Mouse (Mus musculus) limb, embryonic 10.5 days (tissue): ENCODE measurements around the gene Cxcr4. TPM values are rescaled to one million over a fixed set of nuclear protein-coding genes. Genes with fewer than 3 reads are reported as not detected.
A peak's percentile ranks its signal among the peaks of the same experiment; 100 is the strongest.
"Not testable (repeated sequence)": the region's sequence is repeated elsewhere in the genome, so short reads cannot be mapped to it uniquely, and the experiment has no call there.

Source experiments
- DNase-seq: peaks from one replicate; pipeline ENCODE4 v3.0.0-alpha.2; 2017; ENCODE audit warnings: low spot score
- H3K27ac ChIP-seq: fragments of 300-500 bp; sonication (generic); 2 replicates; pipeline ENCODE4 v1.5.1; 2016; ENCODE audit warnings: mild to moderate bottlenecking
- H3K27me3 ChIP-seq: fragments of 300-500 bp; sonication (generic); 2 replicates; pipeline ENCODE4 v1.6.1; 2016; ENCODE audit warnings: low read depth, mild to moderate bottlenecking; ENCODE audit not compliant: poor library complexity, severe bottlenecking
- H3K36me3 ChIP-seq: fragments of 300-500 bp; sonication (generic); 2 replicates; pipeline ENCODE4 v1.6.1; 2016; ENCODE audit warnings: mild to moderate bottlenecking, moderate library complexity
- H3K4me1 ChIP-seq: fragments of 300-500 bp; sonication (generic); 2 replicates; pipeline ENCODE4 v1.6.1; 2016
- H3K4me3 ChIP-seq: fragments of 300-500 bp; sonication (generic); 2 replicates; pipeline ENCODE4 v1.5.1; 2016; ENCODE audit warnings: mild to moderate bottlenecking, moderate library complexity
- H3K9me3 ChIP-seq: fragments of 300-500 bp; sonication (generic); replicated peaks from 2 replicates; pipeline ENCODE4 v1.6.1; 2016; ENCODE audit warnings: mild to moderate bottlenecking
- WGBS: fragments of 180-500 bp; shearing (Covaris S2); methylation state at CpG from one replicate; pipeline ENCODE4 v1.1.7; 2016; 5-methylcytosine and 5-hydroxymethylcytosine counted together
- polyA plus RNA-seq: library from polyadenylated mRNA; unstranded; fragments of >200 nt; fragmentation: Nextera tagmentation; extraction: Ambion mirVana; gene quantifications from 2 replicates; pipeline ENCODE4 v1.2.1, GENCODE M21; 2016

Gene Cxcr4
- polyA plus RNA-seq, 1 experiment from 2014 or later = 1.8 TPM

- peak overlapping the region; percentile 58 for H3K4me3 ChIP-seq
- H3K4me1 ChIP-seq = peaks cover 55% of the 10 kb centered on the region
- H3K9me3 ChIP-seq = no peaks in the 10 kb centered on the region
- no peaks in the 10 kb centered on the region for H3K36me3 ChIP-seq
- peak; percentile 58 for DNase-seq
- H3K27me3 ChIP-seq = peaks cover 65% of the 10 kb centered on the region
- WGBS = 0% methylated on average over 24 of the region's 24 CpGs
- H3K27ac ChIP-seq = peak overlapping the region; percentile 32; the same call in 1 of the 2 replicates
These were observed 938 bp upstream of the Cxcr4 start for GRCm38 (mm10) chr1:128592961-128593501.

GRCm38 (mm10) chr1:128591721-128592210 is 327 bp downstream of the Cxcr4 start:
- Histone ChIP-seq H3K27ac (peak overlapping the region; percentile 50), H3K36me3 (no peaks in the 10 kb centered on the region), H3K4me1 (peaks cover 48% of the 10 kb centered on the region), H3K27me3 (peaks cover 65% of the 10 kb centered on the region), H3K9me3 (no peaks in the 10 kb centered on the region), H3K4me3 (peak overlapping the region; percentile 58)
- peak; percentile 67 for DNase-seq
- under 1% methylated on average over 20 of the region's 20 CpGs for WGBS

- DNase-seq = peak; percentile 66
- WGBS = under 1% methylated on average over 63 of the region's 63 CpGs
- Histone ChIP-seq H3K4me1 (peaks cover 42% of the 10 kb centered on the region), H3K27me3 (peaks cover 65% of the 10 kb centered on the region), H3K4me3 (peak overlapping the region; percentile 58), H3K36me3 (no peaks in the 10 kb centered on the region), H3K9me3 (no peaks in the 10 kb centered on the region), H3K27ac (peak overlapping the region; percentile 58)
These were observed 1.0 kb downstream of the Cxcr4 start for GRCm38 (mm10) chr1:128590816-128591720.

GRCm38 (mm10) chr1:128590011-128590410 is 2.1 kb downstream of the Cxcr4 start:
- H3K4me1 ChIP-seq = peaks cover 32% of the 10 kb centered on the region

GRCm38 (mm10) chr1:128589488-128589887 is 2.6 kb downstream of the Cxcr4 start:
- H3K27me3 ChIP-seq = peaks cover 49% of the 10 kb centered on the region
- H3K4me3 ChIP-seq = no peak overlapping the region
- no peak overlapping the region for H3K27ac ChIP-seq
- no peaks in the 10 kb centered on the region for H3K36me3 ChIP-seq
- no peak for DNase-seq
- 92% methylated on average over 9 of the region's 9 CpGs for WGBS
- H3K9me3 ChIP-seq = no peaks in the 10 kb centered on the region
- peaks cover 28% of the 10 kb centered on the region for H3K4me1 ChIP-seq

More at GRCm38 (mm10) chr1:128590011-128590410, 2.1 kb downstream of the Cxcr4 start:
- Histone ChIP-seq H3K27me3 (peaks cover 54% of the 10 kb centered on the region), H3K36me3 (no peaks in the 10 kb centered on the region), H3K27ac (no peak overlapping the region), H3K4me3 (0 out of 2 replicates have a peak overlapping the region, but pooled peaks have one; percentile 4), H3K9me3 (no peaks in the 10 kb centered on the region)
- WGBS = 8% methylated on average over 6 of the region's 6 CpGs
- no peak for DNase-seq

- peaks cover 38% of the 10 kb centered on the region for H3K27me3 ChIP-seq
- no peak overlapping the region for H3K27ac ChIP-seq
- no peak overlapping the region for H3K4me3 ChIP-seq
- no peaks in the 10 kb centered on the region for H3K36me3 ChIP-seq
- peaks cover 24% of the 10 kb centered on the region for H3K4me1 ChIP-seq
- DNase-seq = no peak
- WGBS = 93% methylated on average over 2 of the region's 2 CpGs
- H3K9me3 ChIP-seq = no peaks in the 10 kb centered on the region
These were observed 3.8 kb downstream of the Cxcr4 start for GRCm38 (mm10) chr1:128588337-128588736.

- peaks cover 34% of the 10 kb centered on the region for H3K27me3 ChIP-seq
- peaks cover 15% of the 10 kb centered on the region for H3K4me1 ChIP-seq
- H3K27ac ChIP-seq = no peak overlapping the region
These were observed 4.9 kb downstream of the Cxcr4 start for GRCm38 (mm10) chr1:128586928-128587780.

GRCm38 (mm10) chr1:128586162-128586927 is 5.7 kb downstream of the Cxcr4 start:
- peaks cover 27% of the 10 kb centered on the region for H3K27me3 ChIP-seq
- H3K27ac ChIP-seq = no peak overlapping the region
- H3K9me3 ChIP-seq = no peaks in the 10 kb centered on the region
- 79% methylated on average over 8 of the region's 8 CpGs for WGBS
- no peak for DNase-seq
- H3K4me1 ChIP-seq = peaks cover 7% of the 10 kb centered on the region
- no peak overlapping the region for H3K4me3 ChIP-seq
- no peaks in the 10 kb centered on the region for H3K36me3 ChIP-seq

More at GRCm38 (mm10) chr1:128586928-128587780, 4.9 kb downstream of the Cxcr4 start:
- H3K36me3 ChIP-seq = no peaks in the 10 kb centered on the region
- WGBS = 75% methylated on average over 8 of the region's 8 CpGs
- no peaks in the 10 kb centered on the region for H3K9me3 ChIP-seq
- H3K4me3 ChIP-seq = no peak overlapping the region
- no peak for DNase-seq

GRCm38 (mm10) chr1:128585396-128586161 is 6.5 kb downstream of the Cxcr4 start:
- no peaks in the 10 kb centered on the region for H3K9me3 ChIP-seq
- H3K4me3 ChIP-seq = no peak overlapping the region
- no peak for DNase-seq
- no peaks in the 10 kb centered on the region for H3K36me3 ChIP-seq
- H3K27me3 ChIP-seq = peaks cover 19% of the 10 kb centered on the region
- H3K27ac ChIP-seq = no peak overlapping the region
- H3K4me1 ChIP-seq = peaks cover under 1% of the 10 kb centered on the region; the same call in 1 of the 2 replicates
- WGBS = 72% methylated on average over 3 of the region's 3 CpGs

- 93% methylated on average over 1 of the region's 1 CpGs for WGBS
- H3K4me1 ChIP-seq, H3K9me3 ChIP-seq, H3K27ac ChIP-seq, DNase-seq, H3K36me3 ChIP-seq, H3K4me3 ChIP-seq: not testable (repeated sequence)
- peaks cover 10% of the 10 kb centered on the region for H3K27me3 ChIP-seq
These were observed 7.4 kb downstream of the Cxcr4 start for GRCm38 (mm10) chr1:128584716-128585115.

- no peaks in the 10 kb centered on the region for H3K9me3 ChIP-seq
- H3K4me1 ChIP-seq = no peaks in the 10 kb centered on the region
- 49% methylated on average over 6 of the region's 6 CpGs for WGBS
- H3K27me3 ChIP-seq = no peaks in the 10 kb centered on the region
- no peaks in the 10 kb centered on the region for H3K36me3 ChIP-seq
- H3K27ac ChIP-seq = no peak overlapping the region
- no peak for DNase-seq
- no peak overlapping the region for H3K4me3 ChIP-seq
These were observed 8.7 kb downstream of the Cxcr4 start for GRCm38 (mm10) chr1:128583279-128583872.
